ENCODE assay signal across 13 mouse cellular contexts in the genomic region with DNA sequence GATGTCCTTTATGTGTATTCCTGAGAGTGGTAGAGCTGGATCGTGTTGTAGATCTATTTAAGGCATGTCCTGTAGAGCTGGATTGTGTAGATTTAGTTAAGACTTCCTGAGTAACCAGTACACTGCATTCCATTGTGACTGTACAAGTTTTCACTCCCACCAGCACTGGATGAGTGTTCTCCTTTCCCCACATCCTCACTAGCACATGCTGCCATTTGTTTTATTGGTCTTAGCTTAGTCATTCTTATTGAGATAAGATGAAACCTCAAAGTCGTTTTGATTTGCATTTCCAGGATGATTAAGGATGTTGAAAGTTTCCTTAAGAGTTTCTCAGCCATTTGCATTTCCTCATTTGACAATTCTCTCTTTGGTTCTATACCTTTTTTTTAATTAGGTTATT.
"Had no signal": no experiment of that assay in that cellular context is flagged by ENCODE, and none has a peak within 500 bp of the region (broad histone marks: within the 10 kb centered on the region; RNA-seq: fewer than 3 reads in every experiment).

No protein-coding gene starts in this region.

- DNase-seq: gastrocnemius, postnatal 14 days; gastrocnemius, postnatal 36 days; heart, adult 11 months; heart, adult 2 months; heart, postnatal 14 days; heart, postnatal 36 days; kidney, adult 11 months; kidney, adult 2 months; kidney, adult 9 months; kidney, postnatal 14 days; kidney, postnatal 36 days; layer of hippocampus, postnatal 36 days; left cerebral cortex, postnatal 4 days had no signal
